Mouse (Mus musculus) midbrain, postnatal 0 days (tissue): Measurements from ENCODE around the gene Hhipl1. TPM values are rescaled to one million over a fixed set of nuclear protein-coding genes. Genes with fewer than 3 reads are reported as not detected.

Source experiments
- ATAC-seq: fragments of 200-750 bp; cut with Nextera tagmentation; 2 replicates; pipeline ENCODE4 v1.8.0; 2017; ENCODE audit warnings: moderate number of reproducible peaks, mild to moderate bottlenecking, moderate TSS enrichment, moderate library complexity; ENCODE audit not compliant: low FRiP score
- DNase-seq: peaks from one replicate; pipeline ENCODE4 v3.0.0-alpha.2; 2015; ENCODE audit warnings: low spot score
- H3K27ac ChIP-seq: fragments of 300-500 bp; sonication (generic); 2 replicates; pipeline ENCODE4 v1.5.1; 2014; ENCODE audit warnings: low read depth, mild to moderate bottlenecking, low read length, mixed read lengths
- H3K27me3 ChIP-seq: fragments of 300-500 bp; sonication (generic); 2 replicates; pipeline ENCODE4 v1.6.1; 2014; ENCODE audit warnings: low read length, control low read depth, mixed read lengths; ENCODE audit not compliant: insufficient read depth
- H3K36me3 ChIP-seq: fragments of 300-500 bp; sonication (generic); 2 replicates; pipeline ENCODE4 v1.6.1; 2014; ENCODE audit warnings: low read length, control low read depth, mixed read lengths; ENCODE audit not compliant: insufficient read depth
- H3K4me1 ChIP-seq: fragments of 300-500 bp; sonication (generic); 2 replicates; pipeline ENCODE4 v1.6.1; 2014; ENCODE audit warnings: mild to moderate bottlenecking, control low read depth, antibody characterized with exemption, low read length, mixed read lengths; ENCODE audit not compliant: insufficient read depth
- H3K4me2 ChIP-seq: fragments of 300-500 bp; sonication (generic); 2 replicates; pipeline ENCODE4 v1.6.1; 2014; ENCODE audit warnings: low read depth, mild to moderate bottlenecking, low read length, mixed read lengths; ENCODE audit not compliant: poor library complexity, severe bottlenecking
- H3K4me3 ChIP-seq: fragments of 300-500 bp; sonication (generic); 2 replicates; pipeline ENCODE4 v1.5.1; 2014; ENCODE audit warnings: low read depth, mild to moderate bottlenecking, low read length, moderate library complexity
- H3K9ac ChIP-seq: fragments of 300-500 bp; sonication (generic); replicated peaks from 2 replicates; pipeline ENCODE4 v1.6.1; 2014; ENCODE audit warnings: mild to moderate bottlenecking, low read length, moderate library complexity, mixed read lengths; ENCODE audit not compliant: poor library complexity, severe bottlenecking
- H3K9me3 ChIP-seq: fragments of 300-500 bp; sonication (generic); 2 replicates; pipeline ENCODE4 v1.6.1; 2016; ENCODE audit warnings: low read length, control low read depth
- CTCF ChIP-seq: IDR thresholded peaks from 2 replicates; pipeline ENCODE4 v1.5.1; 2016; ENCODE audit warnings: antibody characterized with exemption, mild to moderate bottlenecking
- WGBS: fragments of 180-500 bp; shearing (Covaris S2); extraction: QIAGEN DNeasy Blood & Tissue Kit; methylation state at CpG from one replicate; pipeline ENCODE4 v1.1.7; 2014; 5-methylcytosine and 5-hydroxymethylcytosine counted together
- polyA plus RNA-seq: library from polyadenylated mRNA; unstranded; fragments of >200 nt; fragmentation: Nextera tagmentation; extraction: Ambion mirVana; gene quantifications from 2 replicates; pipeline ENCODE4 v1.2.1, GENCODE M21; 2015
- total RNA-seq: library from RNA; depleted of rRNA; stranded (reverse); fragments of >200 nt; gene quantifications from 2 replicates; pipeline ENCODE4 v1.2.3, GENCODE M21; 2014; rRNA removed

Hhipl1 gene
- total and polyA plus RNA-seq, 2 experiments from 2014 or later, result 2.7 to 10.4 TPM

DNA sequence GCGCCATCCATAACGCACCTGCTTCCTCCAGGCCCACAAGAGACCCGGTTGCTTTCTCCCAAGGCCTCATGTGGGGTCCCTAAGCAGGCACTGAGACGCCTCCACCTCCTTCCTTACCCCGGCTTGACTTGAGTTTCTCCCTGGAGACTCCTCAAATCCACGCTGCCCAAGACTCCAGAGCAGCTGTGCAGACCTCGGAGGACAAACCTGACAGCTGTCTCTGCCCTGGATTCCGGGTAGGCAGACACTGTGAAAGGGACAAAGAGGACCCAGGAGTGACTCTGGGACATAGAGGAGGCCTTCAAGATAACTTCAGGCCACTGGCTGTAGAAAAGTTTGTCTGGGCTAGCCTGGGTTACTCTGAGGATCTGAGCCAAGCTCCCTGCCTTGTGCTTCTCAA lies 68.6 kb downstream of the Hhipl1 start:
- ATAC-seq, result no peak
- Histone ChIP-seq H3K9ac (no peak overlapping the region), H3K36me3 (no peaks in the 10 kb centered on the region), H3K9me3 (no peaks in the 10 kb centered on the region), H3K27me3 (no peaks in the 10 kb centered on the region), H3K27ac (no peak overlapping the region), H3K4me1 (no peaks in the 10 kb centered on the region), H3K4me3 (no peak overlapping the region), H3K4me2 (no peak overlapping the region)
- DNase-seq, result no peak
- 85% methylated on average over 8 of the region's 8 CpGs for WGBS
- no peak for TF ChIP-seq CTCF

DNA sequence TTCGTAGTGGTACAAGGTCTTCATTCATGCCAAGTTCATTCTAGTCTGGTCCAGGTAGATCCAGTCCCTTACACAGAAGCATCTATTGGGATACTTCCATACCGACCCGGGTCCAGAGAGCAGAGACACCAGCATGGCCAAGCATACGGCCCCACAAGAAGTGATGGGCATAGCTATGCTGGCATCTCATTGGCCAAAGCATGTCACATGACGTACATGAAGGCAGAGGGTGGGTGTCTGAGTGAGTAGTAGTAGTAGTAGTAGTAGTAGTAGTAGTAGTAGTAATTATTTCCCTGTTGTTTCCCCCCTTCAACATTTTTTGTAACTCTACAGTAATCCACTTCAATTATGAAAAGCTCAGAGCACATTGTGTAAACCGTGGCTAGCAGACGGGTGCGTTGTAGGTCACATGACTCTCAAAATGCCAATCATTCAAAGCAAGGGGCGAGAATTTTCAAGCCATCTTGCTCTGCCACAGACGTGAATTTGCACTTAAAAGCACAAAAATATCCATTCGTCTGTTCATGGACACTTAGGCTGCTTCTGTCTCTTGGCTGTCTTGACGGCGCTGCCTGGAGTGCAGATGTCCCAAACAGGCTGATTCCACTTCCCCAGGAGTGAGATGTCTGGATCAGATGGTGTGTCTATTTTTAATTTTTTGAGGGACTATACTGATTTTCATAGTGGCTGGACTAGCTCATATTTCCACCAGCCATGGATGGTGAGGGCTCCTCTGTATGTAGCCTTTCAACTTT lies 72.5 kb downstream of the Hhipl1 start:
- DNase-seq, result no peak
- Histone ChIP-seq H3K9me3 (no peaks in the 10 kb centered on the region), H3K27me3 (no peaks in the 10 kb centered on the region), H3K4me3 (no peak overlapping the region), H3K4me1 (no peaks in the 10 kb centered on the region), H3K27ac (no peak overlapping the region), H3K4me2 (no peak overlapping the region), H3K9ac (no peak overlapping the region), H3K36me3 (no peaks in the 10 kb centered on the region)
- TF ChIP-seq CTCF, result no peak
- 77% methylated on average over 13 of the region's 13 CpGs for WGBS
- no peak for ATAC-seq

Other genes starting within 250 kb of the Hhipl1 start
- gene Setd3, start 127.0 kb upstream of the Hhipl1 start, total RNA-seq, result 74.6 and 95.5 TPM in 2 replicates
- 88.1 and 91.2 TPM in 2 replicates for gene Setd3, start 127.0 kb upstream of the Hhipl1 start, polyA plus RNA-seq
- 12.1 and 27.6 TPM in 2 replicates for gene Ccnk, start 126.7 kb upstream of the Hhipl1 start, total RNA-seq
- 2.1 and 2.2 TPM in 2 replicates for gene Ccnk, start 126.7 kb upstream of the Hhipl1 start, polyA plus RNA-seq
- gene Ccdc85c, start 30.8 kb upstream of the Hhipl1 start, total RNA-seq, result 69.1 and 89.6 TPM in 2 replicates
- 16.6 and 19.9 TPM in 2 replicates for gene Ccdc85c, start 30.8 kb upstream of the Hhipl1 start, polyA plus RNA-seq
- gene Cyp46a1, start 28.1 kb downstream of the Hhipl1 start, total RNA-seq, result 33.2 and 36.0 TPM in 2 replicates
- 52.0 and 55.3 TPM in 2 replicates for gene Cyp46a1, start 28.1 kb downstream of the Hhipl1 start, polyA plus RNA-seq
- gene Eml1, start 64.7 kb downstream of the Hhipl1 start, total RNA-seq, result 43.9 and 52.0 TPM in 2 replicates
- gene Eml1, start 64.7 kb downstream of the Hhipl1 start, polyA plus RNA-seq, result 34.0 and 37.4 TPM in 2 replicates
- 230 and 255 TPM in 2 replicates for gene Evl, start 248.4 kb downstream of the Hhipl1 start, total RNA-seq
- gene Evl, start 248.4 kb downstream of the Hhipl1 start, polyA plus RNA-seq, result 285 and 290 TPM in 2 replicates